Mouse (Mus musculus) liver (tissue): Measurements from ENCODE around the gene Tut1.
"Not testable (repeated sequence)": the region's sequence is repeated elsewhere in the genome, so short reads cannot be mapped to it uniquely, and the experiment has no call there.

Source experiments
- DNase-seq: peaks from one replicate; pipeline ENCODE4 v3.0.0-alpha.2; 2020; ENCODE audit warnings: mixed read lengths

The Tut1 gene

DNA sequence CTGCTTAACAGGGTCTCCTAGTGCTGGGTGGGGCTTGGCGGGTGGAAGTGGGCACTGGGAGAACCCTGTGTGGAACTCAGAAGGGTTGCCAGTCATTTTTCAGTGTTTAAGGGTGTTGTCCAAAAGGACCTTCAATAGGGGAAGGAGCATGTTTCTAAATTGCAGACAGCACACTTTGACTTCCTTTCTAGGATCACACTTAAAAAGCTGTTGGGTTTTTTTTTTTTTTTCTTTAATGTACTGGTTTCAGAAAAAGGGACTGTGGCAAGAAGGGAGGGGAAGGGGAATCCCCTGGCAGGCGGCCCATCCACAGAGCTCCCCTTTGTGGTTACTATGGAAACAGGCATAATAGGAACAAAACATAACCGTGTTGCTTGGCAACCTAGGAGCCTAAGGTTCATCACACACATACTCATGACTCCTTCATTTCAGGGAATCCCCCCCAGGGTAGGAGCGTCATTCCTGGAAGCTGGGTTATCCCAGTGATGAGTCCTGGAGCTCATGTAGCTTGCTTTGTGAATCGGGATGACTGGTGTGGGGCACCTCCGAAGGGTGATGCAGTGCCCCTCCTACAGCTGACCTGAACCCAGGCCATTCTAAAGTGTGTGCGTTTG lies 30.7 kb downstream of the Tut1 start:
- peak; percentile 38 for DNase-seq

DNA sequence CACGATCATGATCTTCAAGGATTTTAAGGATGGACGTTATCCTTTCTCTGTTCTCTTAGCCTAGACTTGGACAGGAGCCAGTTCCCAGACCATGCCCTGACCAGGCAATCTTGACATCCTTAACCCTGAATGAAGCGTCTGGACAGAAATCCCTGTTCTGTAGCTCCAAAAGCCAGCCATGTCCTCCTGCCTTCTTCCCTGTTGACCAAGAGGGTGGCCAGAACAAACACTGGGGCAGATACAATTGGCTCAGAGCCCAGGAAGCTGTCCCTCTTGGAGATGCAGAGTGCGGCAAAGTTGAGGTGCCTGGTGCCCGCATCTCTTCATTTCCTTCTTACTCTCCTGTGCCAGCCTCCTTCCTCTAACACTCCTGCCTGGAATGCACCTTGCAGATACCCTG lies 32.2 kb downstream of the Tut1 start:
- no peak for DNase-seq

DNA sequence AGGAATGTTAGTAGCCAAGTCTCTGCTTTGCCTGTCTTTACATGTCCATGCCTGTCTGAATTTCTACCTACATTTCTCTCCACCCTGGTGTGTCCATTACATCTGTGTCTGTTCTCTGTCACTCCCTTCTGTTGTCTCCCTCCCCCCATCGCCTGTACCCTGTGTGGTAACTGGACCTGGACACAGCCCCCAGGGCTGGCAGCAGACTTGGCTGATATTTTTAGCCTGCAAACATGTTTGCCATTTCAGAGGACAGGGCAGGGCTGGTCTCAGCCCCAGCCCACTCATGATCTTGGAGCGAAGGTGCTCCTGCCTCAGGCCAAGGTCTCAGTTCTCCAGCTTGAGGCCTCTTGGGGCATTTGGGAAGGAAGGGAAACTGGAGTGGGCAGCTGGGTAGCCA lies 34.2 kb downstream of the Tut1 start:
- DNase-seq, result no peak

DNA sequence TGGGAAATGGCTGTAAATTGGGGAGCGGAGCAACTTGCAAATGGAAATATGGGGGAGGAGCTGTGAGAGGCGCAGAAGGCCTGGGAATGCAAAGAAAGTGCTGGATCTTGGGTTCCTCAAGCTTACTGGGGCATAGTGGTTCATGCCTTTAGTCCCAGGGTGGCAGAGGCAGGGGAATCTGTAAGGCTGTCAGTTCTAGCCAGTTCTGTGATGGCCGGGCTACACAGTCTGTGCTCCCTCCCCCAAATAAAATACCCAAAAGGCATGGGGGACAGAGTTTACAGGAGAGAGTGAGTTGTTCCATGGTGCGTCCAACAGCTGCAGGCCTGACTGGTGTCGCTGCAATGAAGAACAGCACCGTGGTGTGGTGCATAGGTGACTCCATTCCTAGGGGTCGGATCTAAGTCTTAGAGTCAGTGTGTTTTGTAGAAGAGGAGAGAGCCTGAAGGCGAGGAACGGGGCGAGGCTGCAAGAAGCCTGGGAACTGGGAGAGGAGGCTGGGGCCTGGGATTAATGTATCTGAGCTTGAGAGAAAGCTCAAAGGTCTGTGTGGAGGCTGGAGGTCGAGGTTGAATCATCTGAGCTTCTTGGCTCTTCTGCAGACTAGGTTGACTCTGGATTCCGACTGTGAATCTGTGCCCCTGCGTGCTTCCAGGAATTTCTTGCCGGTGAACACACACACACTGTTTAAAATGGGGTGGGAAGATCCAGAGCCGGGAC lies 34.9 kb downstream of the Tut1 start:
- DNase-seq, result no peak

DNA sequence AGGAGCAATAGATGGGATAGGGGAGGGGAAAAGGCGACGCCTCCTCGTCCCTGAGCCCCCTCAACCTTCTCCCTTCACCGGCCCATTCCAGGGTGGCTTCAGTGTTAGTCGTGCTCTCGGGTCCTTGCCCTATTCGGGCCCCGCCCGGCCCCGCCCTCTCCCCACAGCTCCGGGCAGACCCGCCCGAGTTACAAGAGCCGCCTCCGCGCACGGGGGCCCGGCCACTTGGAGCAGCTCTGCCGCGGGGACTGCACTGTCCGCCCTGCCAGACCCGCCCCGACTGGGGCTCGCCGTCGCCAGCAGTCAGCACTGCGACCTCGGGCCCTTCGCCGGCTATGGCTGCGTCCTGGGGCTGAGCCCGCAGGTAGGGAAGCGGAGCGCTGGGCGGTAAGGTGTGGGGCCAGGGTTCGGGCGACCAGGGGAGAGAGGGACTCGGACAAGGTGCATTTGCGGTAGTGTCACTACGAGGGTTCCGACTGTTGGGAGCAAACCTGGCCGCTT lies 35.5 kb downstream of the Tut1 start, which contains the start of gene Ahnak:
Ahnak (plus strand) TSS at position 219 of the 501 bp plus-strand sequence.
- DNase-seq, result peak; percentile 74

DNA sequence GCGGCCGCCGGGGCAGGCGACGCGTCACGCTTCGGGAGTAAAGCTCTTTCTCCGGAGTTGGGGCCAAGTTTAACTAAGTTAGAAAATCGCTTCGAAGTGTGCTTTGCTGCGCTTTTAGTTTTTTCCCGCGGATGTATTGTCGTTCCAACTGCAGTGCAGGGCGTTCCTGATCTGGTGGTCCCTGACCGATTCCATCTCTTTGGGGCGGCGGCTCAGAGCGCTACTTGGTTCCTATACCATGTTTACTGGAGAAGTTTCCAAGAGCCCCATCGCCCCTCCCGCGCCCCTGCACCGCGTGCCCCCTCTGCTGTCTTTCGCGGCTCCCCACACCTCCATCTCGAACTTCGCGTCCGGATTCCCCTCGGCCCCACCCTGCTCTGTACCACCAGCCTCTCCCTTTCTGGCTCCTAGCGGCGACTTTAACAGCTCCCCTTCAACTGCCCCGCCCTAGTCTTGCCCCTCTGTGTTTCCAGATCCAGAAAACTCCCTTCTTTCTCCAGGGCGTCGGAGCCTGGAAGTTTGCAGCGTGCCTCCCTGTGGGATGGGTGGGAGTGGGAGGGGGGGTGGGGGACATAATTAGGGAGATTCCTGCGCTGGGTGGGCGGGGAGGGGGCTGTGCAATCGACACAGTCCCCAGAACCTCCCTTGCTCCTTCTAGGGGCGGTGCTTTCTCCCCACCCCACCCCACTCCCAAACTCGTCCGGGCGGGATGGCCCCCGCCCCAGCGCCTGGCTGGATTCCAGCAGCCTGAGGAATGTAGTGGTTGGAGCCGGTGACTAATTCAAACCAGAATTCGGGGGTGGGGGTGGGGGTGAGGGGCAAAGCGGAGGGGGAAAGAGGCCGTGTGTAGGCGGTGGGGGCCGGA lies 36.2 kb downstream of the Tut1 start:
- DNase-seq, result peak; percentile 76

DNA sequence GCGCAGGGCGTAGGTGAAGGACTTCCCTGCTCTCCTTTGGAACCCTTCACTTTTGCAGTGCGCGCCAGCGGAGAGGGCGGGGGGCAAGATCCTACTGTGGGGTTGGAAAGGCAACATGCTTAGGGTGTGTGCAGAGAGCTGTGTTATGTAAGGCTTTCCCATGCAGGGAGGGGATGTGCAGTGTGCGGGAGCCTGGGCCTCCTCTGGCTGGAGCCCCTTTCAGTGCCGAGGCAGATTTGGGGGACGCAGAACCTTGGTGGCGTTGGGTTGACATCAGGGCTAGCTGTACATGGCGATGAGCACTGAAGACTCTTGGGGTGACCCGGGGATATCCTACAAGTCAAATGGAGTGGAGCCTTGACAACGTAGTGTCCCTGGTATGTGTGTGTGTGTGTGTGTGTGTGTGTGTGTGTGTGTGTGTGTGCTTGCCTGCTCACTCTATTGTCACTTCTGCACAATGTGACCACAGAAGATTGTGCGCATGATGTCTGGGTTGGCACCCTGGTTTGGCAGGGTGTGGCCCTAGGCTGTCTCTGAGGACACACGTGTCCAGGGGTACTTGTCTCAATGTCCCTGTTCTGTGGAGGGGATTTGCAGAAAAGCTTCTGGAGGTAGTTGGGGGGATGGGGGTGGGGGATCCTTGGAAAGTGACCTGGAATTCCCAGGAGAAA lies 36.9 kb downstream of the Tut1 start:
- no peak for DNase-seq

DNA sequence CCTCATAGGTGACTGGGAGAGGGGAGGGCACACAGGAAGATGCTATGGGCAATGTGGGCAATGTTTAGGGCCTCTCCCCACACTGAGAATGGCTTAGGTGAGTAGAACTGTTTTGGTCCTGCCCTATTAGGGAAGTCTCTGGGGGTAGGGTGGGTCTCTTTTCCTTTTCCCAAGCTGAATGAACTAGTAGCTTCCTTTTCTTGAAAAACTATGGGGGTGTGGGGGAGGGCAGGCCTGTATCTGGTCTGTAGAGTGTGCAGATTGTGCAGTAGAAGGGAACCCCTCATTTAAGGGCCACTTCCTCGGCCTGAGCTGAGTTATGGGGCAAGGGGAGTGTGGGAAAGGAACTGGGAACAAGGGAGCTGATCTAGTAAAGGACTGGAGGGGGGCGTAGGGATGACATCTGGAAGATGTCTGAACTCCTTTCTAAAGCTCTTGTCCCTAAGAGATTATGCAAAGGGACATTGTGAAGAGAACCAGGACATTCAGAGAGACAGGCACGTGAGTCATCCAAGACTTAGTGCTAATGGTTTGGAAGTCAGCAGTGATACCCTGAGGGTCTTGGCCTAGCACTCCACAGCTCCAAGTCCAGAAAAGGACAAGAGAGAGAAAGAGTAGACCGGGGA lies 37.7 kb downstream of the Tut1 start:
- DNase-seq, result no peak

DNA sequence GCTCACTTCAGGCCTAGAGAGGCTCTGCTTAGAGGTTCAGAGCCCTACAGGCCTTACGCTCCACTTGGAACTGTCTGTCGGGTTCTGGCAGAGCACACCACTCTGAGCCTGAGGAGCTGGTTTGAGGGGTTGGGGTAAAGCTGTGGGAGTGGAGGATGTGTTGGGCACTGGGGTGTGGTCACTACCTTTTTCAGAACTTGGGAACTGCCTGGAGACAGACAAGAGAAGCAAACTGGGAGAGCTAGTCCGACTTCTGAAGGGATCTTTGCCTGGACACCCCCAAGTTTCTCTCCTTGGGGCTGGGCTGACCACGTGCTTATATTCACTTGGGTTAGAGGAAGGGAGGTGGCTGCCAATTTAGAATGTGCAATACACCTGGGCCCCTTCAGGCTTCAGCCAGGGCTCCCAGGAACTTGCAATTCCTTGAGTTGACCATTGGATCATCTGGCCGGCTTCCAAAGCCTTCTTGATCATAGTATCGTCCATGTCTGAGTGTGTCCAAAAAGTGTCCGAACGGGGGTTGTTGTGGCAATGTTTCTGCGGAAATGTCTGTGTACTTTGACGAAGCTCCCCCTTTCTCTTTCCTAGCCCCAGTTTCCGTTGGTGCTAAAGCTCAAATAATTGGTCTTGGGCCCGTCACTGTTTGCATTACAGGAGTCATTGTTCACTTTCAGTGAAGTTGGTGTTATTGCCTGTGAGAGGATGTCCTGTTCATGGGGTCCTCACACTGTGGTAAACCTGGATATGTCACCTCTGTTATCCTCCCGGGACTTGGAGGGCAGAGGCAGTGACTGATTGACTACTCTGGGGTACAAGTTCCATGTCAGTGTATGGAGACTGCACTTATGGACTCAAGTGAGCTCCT lies 38.5 kb downstream of the Tut1 start:
- no peak for DNase-seq

DNA sequence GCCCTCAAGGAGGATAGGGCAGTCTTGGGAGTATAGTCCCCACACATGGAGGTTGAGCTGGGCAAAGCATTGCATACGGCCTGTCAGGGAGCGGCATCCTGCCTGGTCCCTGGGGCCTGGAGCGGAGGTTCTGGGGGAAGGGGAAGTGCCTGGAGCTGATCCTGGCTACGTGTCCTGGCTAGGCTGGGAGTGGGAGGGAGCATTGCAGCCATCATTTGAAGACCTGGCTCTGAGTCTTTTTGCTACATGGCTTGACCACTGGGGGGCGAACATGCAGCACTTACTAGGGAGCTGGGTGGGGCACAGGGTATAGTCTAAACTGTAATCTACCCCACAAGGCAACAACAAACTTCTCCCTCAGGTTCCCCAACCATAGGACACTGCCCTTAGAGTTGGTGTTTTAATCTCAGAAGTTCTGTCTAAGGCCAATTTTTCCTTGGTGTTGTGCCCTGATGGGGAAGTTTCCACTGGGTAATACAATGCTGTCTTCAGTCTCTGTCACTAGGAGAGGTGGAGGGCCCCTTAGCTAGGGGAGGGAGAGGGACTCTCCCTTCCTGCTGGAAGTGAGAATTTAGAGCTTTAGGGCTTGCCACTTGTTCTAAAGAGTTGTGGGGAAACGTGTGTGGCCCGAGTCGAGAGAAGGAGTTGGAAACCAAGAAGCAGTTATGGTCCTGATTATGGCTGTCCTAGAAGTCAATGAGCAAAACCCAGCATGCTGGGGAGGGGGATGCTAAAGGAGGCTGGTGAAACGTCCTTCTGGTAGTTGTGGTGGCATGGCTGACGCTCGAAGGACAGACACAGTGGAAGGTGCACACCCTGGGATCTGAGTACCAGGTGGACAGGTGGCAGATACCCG lies 39.4 kb downstream of the Tut1 start:
- peak; percentile 81 for DNase-seq

DNA sequence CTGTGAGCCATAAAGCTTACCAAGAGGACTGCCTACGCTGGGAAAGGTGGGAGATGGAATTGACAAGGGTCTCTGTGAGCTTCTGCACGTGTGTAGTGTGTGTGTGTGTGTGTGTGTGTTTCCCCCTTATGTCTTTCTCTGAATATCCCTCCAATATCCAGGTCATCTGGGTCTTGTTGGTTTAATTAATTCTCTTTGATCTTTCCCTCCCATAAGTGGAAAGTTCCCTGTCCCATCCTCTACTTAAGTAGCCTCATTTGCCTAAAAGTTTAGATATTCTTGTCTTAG lies 39.9 kb downstream of the Tut1 start:
- DNase-seq, result no peak

DNA sequence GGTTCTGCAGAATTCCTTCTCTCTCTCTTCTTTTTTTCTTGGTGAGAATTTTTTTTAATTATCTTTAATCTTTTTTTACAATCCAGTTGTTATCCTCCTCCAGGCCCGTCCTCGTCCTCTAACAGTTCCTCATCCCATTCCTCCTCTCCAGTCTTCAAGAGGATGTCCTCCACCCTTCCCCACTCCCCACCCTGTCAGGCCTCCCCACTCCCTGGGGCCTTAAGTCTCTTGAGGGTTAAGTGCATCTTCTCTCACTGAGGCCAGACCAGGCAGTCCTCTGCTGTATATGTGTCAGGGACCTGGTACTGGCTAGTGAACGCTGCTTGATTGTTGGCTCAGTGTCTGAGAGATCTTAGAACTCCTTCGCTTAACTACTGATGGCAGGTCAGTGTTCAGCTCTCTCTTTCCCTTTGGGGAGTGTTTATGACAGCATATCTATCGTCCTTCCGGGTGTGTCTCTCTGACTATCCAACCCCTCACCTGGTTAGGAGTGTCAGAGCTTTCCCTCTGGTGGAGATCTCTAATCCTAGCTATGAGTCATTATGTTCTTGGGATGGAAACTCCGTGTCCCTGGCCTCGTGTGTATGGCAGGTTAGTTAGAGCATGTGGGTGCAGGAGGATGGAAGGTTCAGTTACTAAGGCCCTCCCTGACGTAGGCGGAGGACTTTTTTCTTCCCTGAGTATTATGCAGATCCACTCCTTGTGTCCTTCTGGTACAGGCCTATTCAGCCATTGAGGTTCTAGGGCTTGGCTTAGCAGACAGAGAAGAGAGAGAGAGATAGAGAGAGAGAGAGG lies 41.4 kb downstream of the Tut1 start:
- DNase-seq, result no peak

DNA sequence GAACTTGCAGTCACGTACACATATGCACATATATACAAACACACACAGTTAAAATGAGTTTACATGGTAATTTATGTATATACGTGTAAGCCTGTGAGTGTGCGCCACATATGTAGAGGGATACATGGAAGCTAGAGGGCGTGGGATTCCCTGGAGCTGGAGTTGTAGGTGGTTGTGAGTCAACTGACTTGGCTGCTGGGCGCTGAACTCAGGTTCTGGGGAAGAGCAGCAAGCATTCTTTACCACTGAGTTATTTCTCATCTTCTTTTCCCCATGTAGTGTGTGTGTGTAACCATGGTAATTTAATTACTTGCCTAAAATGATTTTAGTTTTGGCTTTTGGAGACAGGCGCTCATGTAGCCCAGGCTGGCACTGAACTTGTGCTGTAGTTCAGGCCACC lies 43.0 kb downstream of the Tut1 start:
- no peak for DNase-seq

DNA sequence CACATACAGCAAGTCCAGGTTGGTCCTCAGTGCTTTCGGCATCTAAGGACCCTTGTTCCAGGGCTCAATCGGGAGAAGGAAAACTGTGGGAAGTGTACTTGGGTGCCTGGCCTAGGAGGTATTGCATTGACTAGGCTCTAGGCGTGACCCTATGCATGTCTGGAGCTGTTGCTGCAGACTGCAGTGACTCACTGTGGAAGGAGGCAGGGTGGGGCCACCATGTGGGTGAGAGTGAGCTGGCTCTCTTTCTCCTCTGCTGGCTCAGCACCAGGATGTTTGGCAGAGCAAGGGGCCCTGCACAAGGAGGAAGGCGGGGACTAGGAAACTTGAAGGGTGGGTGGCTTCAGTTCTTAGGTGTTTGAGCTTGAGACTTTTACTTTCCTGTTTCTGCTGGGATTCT lies 43.9 kb downstream of the Tut1 start:
- DNase-seq, result peak; percentile 78

DNA sequence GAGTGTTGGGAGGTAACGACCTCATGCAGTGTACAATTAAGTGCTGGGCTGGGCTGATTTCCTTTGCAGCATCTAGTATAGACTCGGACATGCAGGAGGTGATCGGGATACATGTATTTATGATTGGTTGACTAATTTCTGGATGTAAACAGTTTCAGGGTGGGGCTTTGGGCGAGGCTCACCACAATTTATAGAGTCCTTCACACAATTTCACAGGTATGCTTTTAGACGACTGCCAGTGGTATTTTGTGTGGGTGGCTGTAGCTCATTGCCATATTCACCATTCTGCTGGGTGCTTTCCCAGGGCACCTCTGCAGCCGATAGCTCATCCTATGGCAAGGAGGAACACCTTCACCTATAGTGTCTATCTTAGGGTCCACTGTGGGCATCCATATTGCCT lies 44.9 kb downstream of the Tut1 start:
- DNase-seq, result no peak

DNA sequence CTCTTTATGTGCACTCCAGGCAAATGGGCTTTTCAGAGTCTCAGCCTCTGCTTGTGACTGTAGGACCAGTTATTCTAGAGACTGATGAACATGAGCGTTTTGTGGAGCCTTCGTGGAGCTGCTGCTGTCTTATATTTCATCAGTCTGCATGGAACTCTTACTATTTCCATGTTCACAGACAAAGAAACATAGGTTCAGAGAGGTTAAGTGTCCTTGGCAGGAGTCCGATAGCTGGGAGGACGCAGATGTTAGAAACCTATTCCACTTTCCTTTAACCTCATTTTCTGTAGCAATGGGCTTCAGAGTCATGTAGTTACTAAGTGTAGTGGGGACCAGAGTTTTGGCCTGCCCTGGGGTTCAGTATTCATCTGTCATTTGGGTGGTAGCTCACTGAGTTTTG lies 45.6 kb downstream of the Tut1 start:
- DNase-seq, result no peak

DNA sequence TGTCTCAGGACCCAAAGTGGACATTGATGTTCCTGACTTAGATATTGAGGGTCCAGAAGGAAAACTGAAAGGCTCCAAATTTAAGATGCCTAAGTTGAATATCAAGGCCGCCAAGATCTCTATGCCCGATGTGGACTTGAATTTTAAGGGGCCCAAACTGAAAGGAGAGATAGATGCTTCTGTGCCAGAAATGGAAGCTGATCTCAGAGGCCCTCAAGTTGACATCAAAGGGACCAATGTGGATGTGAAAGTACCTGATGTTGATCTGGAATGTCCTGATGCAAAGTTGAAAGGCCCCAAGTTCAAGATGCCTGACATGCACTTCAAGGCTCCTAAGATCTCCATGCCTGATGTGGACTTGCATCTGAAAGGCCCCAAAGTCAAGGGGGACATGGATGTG lies 53.3 kb downstream of the Tut1 start:
- DNase-seq, result not testable (repeated sequence)
